In the genomic region with DNA sequence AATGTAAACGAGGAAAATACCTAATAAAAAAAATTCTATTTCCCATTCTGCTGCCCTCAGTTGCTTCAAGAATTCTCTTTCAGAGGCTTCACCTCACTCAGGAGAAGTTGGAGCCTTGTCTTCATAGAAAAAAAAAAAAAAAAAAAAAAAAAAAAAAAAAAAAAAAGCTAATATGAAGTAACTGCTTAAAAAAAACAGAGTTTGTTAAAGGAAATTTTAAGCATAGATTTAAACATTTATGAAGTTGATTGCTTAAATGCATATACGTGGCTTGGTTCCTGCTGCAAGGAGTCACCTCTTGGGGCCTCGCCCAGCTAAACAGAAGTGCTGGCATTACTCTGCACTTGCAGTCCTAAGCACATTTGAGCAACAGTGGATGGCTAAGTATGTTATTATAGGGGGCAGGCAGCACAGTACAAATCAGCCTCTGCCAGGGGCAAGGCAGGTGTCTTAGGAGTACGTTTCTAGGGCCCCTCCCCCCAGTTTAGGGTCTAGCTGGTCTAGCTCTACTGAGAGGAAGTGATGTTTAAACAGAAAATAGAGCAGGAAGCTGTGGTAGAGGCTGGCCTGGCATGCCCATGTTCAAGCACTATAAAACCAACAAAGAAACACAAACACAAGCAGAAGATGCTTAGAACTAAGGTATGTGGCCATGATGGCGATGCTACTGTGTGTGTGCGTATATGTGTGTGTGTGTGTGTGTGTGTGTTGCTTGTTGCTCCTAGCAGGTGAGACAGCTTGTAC, we compare ENCODE assay signal across 8 mouse cellular contexts. TPM values are rescaled to one million over a fixed set of nuclear protein-coding genes. Genes with fewer than 3 reads are reported as not detected.
DNase-seq lines count a peak whose midpoint lies in the region; ATAC-seq and TF ChIP-seq lines count a peak whose summit lies in the region.

A gene (plus strand): TSS at position 528 of the 744 bp plus-strand sequence.

- no peaks in the 10 kb centered on the region for H3K9me3 ChIP-seq in forebrain, embryonic 14.5 days (replicated peaks; ENCODE audit: control insufficient read depth, low read length)
- no peaks in the 10 kb centered on the region for H3K9me3 ChIP-seq in neural tube, embryonic 12.5 days

- peak within 1 kb of the TSS; percentile 86 for H3K4me2 ChIP-seq in forebrain, embryonic 14.5 days (ENCODE audit: low read length)
- peak within 1 kb of the TSS; percentile 99 for H3K4me2 ChIP-seq in neural tube, embryonic 12.5 days (replicated peaks)

- no peaks in the 10 kb centered on the region for H3K36me3 ChIP-seq in C2C12 (ENCODE audit: control insufficient read depth, insufficient read depth)
- H3K36me3 ChIP-seq in forebrain, embryonic 14.5 days (ENCODE audit: control insufficient read depth, insufficient read depth, low read length) = no peaks in the 10 kb centered on the region
- H3K36me3 ChIP-seq in neural tube, embryonic 12.5 days = no peaks in the 10 kb centered on the region

- ATAC-seq in forebrain, embryonic 14.5 days = no peak
- ATAC-seq in neural tube, embryonic 12.5 days (ENCODE audit: low FRiP score, low read depth) = no peak

- TF ChIP-seq CTCF in gastrocnemius, adult 2 months (IDR thresholded peaks at IDR 0.05) = no peak
- TF ChIP-seq CTCF in C2C12 (IDR thresholded peaks at IDR 0.05; ENCODE audit: control insufficient read depth, insufficient read depth, insufficient read length) = no peak

- H3ac ChIP-seq in C2C12 (ENCODE audit: control insufficient read depth, insufficient read length, low read depth) = no peak within 1 kb of the TSS

- no peaks in the 10 kb centered on the region for H3K79me3 ChIP-seq in C2C12 (ENCODE audit: low read depth)

- H3K27me3 ChIP-seq in C2C12 (ENCODE audit: control insufficient read depth, insufficient read depth, insufficient read length) = no peaks in the 10 kb centered on the region
- no peaks in the 10 kb centered on the region for H3K27me3 ChIP-seq in forebrain, embryonic 14.5 days (replicated peaks; ENCODE audit: control insufficient read depth, insufficient read depth, low read length)
- H3K27me3 ChIP-seq in neural tube, embryonic 12.5 days (replicated peaks) = peaks cover 9% of the 10 kb centered on the region

- no peaks in the 10 kb centered on the region for H3K4me1 ChIP-seq in forebrain, embryonic 14.5 days (ENCODE audit: control insufficient read depth, insufficient read depth, low read length)
- peaks cover 9% of the 10 kb centered on the region for H3K4me1 ChIP-seq in neural tube, embryonic 12.5 days

- WGBS in forebrain, embryonic 14.5 days = 83% methylated on average over 6 of the region's 6 CpGs
- 77% methylated on average over 6 of the region's 6 CpGs for WGBS in neural tube, embryonic 12.5 days

- peak within 1 kb of the TSS; percentile 74 for H3K4me3 ChIP-seq in gastrocnemius, adult 2 months
- H3K4me3 ChIP-seq in C2C12 (ENCODE audit: insufficient read depth, poor library complexity, severe bottlenecking) = no peak within 1 kb of the TSS
- peak within 1 kb of the TSS; percentile 45 for H3K4me3 ChIP-seq in forebrain, embryonic 14.5 days (ENCODE audit: low read depth, low read length)
- H3K4me3 ChIP-seq in neural tube, embryonic 12.5 days = peak within 1 kb of the TSS; percentile 49

- no peak within 1 kb of the TSS for H3K27ac ChIP-seq in gastrocnemius, adult 2 months
- no peak within 1 kb of the TSS for H3K27ac ChIP-seq in forebrain, embryonic 14.5 days (ENCODE audit: low read depth, low read length)
- no peak within 1 kb of the TSS for H3K27ac ChIP-seq in neural tube, embryonic 12.5 days

- H3K79me2 ChIP-seq in C2C12 (ENCODE audit: control insufficient read depth, insufficient read depth) = no peaks in the 10 kb centered on the region

- intact Hi-C loops in gastrocnemius, adult 2 months (cut with DNase I) = loop anchor here (2.0 to 10.0 kb wide), 3 partner anchors 35 to 177 kb away; a partner anchor contains a TSS
- intact Hi-C loops in left cerebral cortex, postnatal 36 days (cut with DNase I) = no loop called here

- DNase-seq in gastrocnemius, adult 2 months = no peak
- no peak for DNase-seq in gastrocnemius, postnatal 4 days (ENCODE audit: low spot score in 2 of 2)
- no peak for DNase-seq in forebrain, embryonic 14.5 days (ENCODE audit: low spot score)
- no peak for DNase-seq in left cerebral cortex, postnatal 36 days (ENCODE audit: low spot score in 2 of 2)
- no peak for DNase-seq in yolk sac, embryonic 10.5 days (ENCODE audit: low spot score)
- no peak for DNase-seq in ovary, postnatal 14 days (ENCODE audit: low spot score)

- peak within 1 kb of the TSS; percentile 64 for H3K9ac ChIP-seq in forebrain, embryonic 14.5 days (ENCODE audit: low read length)
- peak within 1 kb of the TSS; percentile 60; the same call in 1 of the 2 replicates for H3K9ac ChIP-seq in neural tube, embryonic 12.5 days

TF ChIP-seq in C2C12, 6 proteins besides CTCF, POLR2A, EP300 and RAD21:
- TF ChIP-seq FOSL1 (IDR thresholded peaks at IDR 0.05; ENCODE audit: insufficient read depth, low read length, poor library complexity, severe bottlenecking) (no peak), MYOD1 (IDR thresholded peaks at IDR 0.05; ENCODE audit: control insufficient read depth, insufficient read length, low read depth) (no peak), MAX (IDR thresholded peaks at IDR 0.05) (no peak), MYOG (IDR thresholded peaks at IDR 0.05; ENCODE audit: control insufficient read depth, extremely low read depth, insufficient read length) (no peak), USF1 (IDR thresholded peaks at IDR 0.05; ENCODE audit: low read depth) (no peak), CEBPB (IDR thresholded peaks at IDR 0.05; ENCODE audit: low read depth) (no peak)

RNA-seq across cellular contexts. Expression of the gene that starts here (rescaled TPM):
- 1 to 10 TPM in 1 of 2 experiments, under 1 TPM in 1; 0.89 to 1.1 TPM for total RNA-seq in gastrocnemius, adult 2 months (2021)
- total RNA-seq in gastrocnemius, postnatal 4 days (2021) = 1 to 10 TPM; 3.6 to 4.7 TPM
- polyA plus RNA-seq in C2C12 (2012; fragmentation: generic; extraction: Trizol) = 12.8 TPM
- polyA plus RNA-seq in forebrain, embryonic 14.5 days (2014; fragmentation: Nextera tagmentation; extraction: Ambion mirVana) = 13.2 and 17.0 TPM in 2 replicates
- 10 to 100 TPM; 17.5 to 19.2 TPM for total RNA-seq in left cerebral cortex, postnatal 36 days (2021)
- polyA plus RNA-seq in neural tube, embryonic 12.5 days (2016; fragmentation: Nextera tagmentation; extraction: Ambion mirVana) = 16.0 and 18.0 TPM in 2 replicates
